Mouse (Mus musculus) heart, adult 18-20 months (tissue): ENCODE results near the gene Nfia. TPM values are rescaled to one million over a fixed set of nuclear protein-coding genes. Genes with fewer than 3 reads are reported as not detected.

ENCODE experiments used
- DNase-seq, 2 experiments: peaks; one replicate each; pipeline ENCODE4 v3.0.0; 2021 to 2022; ENCODE audit warnings: mixed read lengths in 1 of 2
- total RNA-seq, 2 experiments: library from RNA; stranded (reverse); gene quantifications; 2 replicates each; pipeline ENCODE4 v1.2.3; 2021

The Nfia gene
- total RNA-seq, 2 experiments from 2014 or later, result 115 to 127 TPM

DNA sequence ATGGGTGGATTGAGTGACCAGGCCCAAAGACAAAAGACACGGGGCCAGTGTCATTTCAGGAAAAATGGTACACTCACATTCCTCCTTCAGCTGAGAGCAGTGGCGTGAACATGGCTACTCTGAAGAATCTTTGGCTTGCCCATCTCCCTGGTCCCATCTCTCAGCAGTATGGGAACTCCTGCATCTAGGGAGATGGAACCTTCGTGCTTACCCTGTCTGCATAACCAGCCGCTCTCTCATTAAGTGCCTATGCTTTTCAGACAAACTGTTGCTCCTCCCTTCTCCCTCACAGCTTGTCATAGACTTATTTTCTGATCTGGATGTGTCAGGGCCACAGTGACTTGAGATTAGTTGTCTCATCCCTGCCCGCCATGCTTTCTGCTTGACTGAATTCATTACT lies 174.9 kb downstream of the Nfia start:
- no peak for DNase-seq

DNA sequence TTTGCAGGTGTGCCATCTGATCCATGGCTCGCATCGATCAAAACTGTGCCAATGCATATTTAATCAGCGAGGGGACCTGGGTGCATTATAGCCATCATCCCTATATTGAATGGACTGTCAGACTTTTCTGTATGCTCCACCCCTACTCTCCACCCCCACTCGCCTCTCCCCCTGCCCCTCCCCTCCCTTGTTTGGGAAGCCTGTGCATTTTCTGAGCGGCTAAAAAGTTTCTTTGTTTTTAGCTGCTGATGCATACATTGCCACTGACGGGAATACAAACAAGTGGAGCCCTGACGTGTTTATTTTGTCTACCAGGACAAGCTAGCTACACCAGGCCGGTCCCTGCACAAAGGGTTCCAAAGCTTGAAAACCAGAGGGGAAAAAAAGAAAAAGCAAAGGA lies 175.7 kb downstream of the Nfia start:
- DNase-seq, result no peak

DNA sequence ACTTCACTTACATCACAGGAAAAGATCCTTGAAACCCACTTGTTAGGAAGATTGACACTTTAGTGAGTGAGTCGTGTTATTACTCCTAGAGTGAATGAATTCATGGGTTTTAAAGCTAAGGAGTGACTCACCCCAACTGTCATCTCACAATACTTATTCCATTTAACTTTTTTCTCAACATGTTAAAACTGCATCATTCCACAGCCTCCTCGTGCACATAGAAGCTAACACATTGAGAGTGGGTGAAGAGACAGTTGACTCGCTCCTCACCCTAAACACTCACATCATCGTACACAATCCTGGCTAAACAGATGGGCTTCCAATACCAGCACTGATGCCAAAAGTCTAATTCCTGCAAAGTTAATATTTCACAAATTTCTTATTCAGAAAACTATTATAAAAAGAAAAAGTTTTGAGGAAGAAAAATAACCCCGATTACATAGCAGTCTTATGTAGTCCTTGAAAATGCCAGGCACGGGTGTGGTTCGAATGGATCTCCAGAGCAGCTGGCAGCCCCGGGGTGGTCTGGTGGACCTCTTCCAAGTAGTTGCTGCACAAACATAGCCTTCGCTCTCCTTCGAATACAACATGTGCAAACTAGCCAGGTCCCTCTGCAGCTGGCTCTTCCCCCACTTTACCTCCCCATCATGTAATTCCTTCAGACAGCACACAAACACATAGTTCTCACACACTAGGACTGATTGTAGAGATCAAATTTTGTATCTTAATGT lies 178.0 kb downstream of the Nfia start:
- DNase-seq, result no peak

DNA sequence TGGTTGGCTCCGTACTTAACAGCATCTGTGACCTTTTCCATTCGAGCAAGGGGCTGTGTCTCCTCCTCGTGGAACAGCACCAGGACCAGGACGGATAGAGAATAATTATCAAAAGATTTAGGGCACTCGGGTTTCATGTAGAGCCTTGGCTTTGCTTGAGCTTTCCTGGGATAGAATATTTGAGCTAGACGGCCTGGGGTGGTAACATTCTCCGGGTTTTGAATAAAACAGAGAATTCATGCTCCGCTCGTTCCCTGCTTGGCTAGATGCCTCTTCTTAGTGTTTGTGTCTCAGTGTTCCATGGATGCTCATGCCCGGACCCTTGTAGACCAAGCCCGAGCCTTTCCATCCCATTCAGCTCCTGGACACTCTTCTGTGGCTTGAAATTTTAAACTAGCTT lies 181.4 kb downstream of the Nfia start:
- DNase-seq, result no peak

DNA sequence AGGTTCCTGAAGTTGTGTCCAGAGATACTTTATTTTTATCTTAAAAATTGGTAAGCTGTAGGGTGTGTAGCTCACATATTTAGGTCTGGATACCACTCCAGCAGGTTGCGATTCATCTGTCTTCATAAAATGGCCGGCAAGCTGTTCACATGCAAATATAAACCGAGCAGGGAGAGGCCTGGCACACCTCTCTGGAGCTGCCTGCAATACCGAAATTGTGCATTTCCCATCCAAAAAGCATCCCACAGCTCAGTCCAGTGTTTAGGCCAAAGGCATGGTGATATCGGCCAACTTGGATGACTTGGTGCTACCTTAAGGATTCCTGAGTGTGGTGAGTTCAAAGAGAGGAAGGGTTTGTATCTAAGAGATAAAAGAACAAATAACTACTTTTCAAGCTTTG lies 185.6 kb downstream of the Nfia start:
- no peak for DNase-seq

DNA sequence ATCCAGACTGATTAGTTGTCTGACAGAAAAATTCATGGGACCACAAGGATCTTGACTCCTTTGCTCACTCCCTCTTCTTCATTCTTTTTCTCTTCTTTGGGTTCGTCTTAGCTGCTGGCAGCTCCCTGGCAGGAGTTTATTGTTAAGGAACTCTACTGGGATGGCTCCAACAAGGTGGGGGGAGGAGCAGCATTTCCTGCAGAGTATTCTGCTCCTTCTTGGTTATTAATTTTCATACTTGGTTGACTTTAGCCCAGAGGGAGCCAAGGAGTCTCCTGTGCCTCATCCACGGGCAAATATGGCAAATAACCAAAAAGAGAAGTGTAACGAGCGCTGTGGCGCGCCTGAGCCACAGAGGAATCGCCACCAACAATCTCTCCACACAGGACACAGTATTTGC lies 190.3 kb downstream of the Nfia start:
- no peak for DNase-seq

DNA sequence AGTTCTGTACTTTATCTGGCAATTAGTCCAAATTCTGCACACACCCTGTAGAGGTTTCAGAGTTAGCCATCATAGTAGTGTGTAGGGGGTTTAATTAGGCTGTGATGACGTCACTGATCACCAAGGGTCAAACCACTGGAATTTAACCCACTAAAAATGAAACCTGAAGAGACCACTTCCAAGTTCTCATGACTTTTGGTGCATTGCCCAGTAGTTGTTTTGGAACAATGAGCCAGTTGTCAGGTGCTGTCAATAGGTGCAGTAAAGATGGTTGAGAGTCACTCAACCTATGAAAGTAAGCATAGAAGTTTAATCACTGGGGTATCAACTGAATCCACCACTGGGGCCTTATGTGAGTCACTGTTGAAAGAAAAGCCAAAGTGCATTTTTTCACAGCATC lies 191.4 kb downstream of the Nfia start:
- DNase-seq, result no peak

DNA sequence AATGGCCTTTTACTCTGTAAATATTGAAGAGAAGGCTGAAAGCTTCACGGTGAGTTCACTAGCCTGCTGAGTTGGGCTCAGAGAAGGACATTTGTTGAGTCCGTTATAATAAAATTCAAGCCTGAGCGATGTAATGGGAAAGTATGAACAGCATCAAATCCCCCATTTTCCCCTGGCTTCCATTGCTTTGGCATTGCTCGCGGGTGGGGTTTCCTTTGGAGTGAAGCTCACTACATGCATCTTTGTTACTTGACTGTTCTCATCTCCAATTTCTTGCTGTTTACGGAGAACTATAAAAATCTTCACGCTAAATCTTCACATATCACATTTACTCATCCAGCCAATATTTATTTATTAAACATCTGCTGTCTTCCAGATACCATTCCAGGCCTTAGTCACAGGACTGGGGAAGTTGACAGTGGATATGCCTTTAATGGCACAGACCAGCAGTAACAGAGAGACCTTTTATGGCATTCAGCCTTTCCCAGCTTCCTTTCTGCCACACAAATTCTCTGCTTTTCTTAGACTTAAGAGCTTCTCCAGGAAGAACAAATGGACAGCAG lies 196.3 kb downstream of the Nfia start:
- DNase-seq, result peak in 1 of 2 experiments; percentile 37

DNA sequence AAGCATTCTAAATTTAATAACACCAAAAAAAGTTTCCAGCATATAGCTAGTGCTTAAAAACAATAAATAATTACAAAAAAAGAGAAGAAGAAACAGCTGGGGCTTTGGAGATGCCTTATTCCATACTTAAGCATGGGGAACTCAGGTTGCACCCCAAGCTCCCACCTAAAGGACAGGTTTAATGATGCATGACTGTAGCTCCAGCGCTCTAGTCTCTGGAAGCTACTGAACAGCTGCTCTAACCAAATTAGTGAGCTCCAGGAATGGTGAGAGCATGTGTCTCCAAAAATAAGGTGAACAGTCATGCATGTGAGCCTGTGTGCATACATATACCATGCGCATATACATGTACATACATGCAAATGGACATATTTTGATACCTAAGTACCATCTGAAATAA lies 200.5 kb downstream of the Nfia start:
- no peak for DNase-seq

DNA sequence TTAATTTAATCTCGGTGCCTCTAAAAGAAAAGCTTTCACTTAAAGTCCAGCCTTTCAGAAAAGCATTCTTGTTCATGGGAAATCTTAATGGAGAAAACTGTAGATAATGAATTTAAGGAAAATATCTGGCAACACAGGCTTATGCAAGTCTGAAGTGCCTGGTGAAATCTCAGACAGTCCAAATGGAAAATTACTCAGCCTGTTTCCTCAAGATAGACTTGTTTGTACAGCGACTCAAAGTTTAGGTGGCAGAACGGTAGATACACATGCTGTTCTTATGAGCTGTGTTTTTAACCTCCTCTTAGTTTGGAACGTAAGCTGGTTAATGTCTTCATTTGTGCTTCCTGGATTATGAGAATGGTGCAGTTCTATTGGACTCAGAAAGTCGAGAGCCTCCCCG lies 201.5 kb downstream of the Nfia start:
- peak in 1 of 2 experiments; percentile 46 for DNase-seq

DNA sequence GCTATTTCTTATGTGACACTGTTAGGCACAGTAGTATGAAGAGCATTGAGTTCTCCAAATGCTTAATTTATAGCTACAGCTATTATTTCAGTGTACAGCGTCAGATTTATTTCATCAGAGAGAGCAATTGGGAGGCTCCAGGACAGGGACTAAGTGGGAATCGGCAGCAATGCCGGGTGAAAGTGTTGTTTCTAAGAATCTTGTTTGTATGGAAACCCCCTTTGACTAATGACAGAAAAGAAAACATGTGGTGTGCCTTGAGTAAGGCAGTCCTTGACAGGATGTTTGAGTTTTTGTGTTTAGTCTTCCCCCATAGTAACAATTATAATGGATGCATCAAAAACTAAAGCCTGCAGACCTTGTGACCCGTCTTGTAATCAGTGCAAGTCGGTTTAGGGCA lies 204.4 kb downstream of the Nfia start:
- peak in 1 of 2 experiments; percentile 12 for DNase-seq

DNA sequence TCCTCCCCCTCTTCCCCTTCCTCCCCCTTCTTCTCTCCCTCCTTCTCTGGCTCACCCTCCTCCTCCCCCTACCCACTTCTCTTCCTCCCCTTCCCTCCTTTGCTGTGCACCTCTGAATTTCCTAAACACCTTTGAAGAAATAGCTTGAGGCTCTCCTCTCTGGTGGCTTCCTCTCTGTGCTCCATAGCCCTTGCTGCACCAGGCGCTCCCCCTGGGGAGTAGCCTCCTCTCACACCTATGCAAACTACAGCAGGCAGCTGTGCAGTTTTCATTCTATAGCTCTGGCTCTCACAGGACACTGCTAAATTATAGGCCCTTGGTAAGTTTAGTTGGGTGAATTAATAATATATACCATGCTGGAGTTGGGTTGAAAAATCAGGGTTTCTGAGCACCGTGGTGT lies 211.8 kb downstream of the Nfia start:
- DNase-seq, result no peak

DNA sequence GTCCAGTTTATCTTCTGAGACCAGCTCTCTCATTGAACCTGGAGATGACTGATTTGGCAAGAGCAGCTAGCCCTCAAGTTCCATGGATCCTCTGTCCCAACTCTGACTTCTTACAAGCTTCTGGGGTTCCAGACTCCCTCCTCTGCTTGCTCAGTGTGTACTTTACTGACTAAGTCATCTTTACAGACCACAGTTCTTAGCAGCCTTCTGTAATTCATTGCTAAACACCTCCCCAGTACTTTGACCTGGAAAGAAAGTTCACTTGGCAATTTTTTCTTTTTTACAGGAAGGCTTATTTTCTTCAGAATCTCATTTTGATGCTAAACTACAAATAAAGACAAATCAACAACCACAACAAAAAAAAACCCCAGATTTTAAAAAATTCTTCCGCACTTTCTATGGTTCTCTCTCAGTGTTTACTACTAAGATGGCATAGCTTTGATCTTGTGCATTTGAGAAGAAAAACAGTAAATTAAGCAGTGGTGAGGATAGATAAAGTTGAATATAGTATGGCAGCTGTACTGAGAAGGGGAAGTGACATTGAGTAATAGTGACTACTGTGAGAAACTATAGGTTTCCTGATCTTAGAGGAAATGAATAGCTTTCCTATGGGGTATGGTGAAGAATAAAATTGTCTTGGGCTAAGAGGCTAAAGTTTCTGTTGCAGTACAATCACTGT lies 213.7 kb downstream of the Nfia start:
- no peak for DNase-seq

DNA sequence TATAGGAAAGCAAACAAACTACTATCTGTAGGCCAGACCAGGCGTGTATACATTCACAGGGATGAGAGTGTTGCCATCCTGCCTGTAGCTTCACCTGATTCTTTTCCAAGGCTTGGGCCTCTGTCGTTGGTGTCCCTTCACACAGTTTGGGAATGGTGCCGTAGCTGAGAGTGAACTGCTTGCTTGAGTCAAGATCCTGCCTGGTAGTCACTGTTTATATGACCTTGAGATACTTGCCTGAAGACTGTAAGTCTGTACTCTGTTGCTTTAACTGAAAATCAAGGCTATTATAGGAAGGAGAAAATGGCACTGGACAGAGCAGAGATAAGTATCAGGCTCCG lies 214.2 kb downstream of the Nfia start:
- DNase-seq, result no peak

DNA sequence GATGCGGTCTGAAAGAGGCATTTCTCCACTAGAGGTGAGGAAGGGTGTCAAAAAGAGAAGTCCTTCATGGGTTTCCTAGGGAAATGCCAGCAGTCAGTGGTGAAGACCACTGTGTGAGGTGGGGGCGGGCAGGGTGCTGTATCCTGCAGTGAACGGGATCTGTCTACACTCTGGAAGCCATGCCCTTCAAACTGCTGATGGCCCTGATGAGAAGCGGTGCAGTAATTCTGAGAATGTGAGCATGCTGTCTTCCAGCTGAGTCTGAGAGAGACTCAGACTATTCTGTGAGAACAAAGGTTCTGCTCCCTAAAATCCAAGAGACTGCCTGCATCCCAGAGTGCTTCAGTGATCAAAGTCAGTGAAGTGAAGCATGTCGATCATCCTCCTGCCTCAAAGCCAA lies 216.2 kb downstream of the Nfia start:
- peak in 1 of 2 experiments; percentile 38 for DNase-seq

DNA sequence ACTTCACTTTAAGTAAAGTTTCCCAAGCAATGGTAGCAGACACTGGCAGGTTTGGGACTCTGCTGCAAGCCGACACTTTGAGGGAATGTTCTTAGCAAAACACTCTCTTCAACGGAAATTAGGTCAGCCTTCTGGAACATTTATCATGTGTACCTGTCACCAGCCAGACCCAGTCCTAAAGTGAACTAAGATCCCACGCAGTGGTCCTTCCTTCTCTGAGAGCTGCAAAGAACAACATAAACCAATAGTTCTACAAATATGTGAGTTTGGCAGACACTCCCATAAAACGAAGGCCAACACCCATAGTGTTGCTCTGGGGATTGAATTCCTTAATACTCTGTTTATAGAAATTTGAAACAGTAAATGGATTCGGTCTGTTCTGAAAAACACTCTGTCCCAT lies 217.9 kb downstream of the Nfia start:
- DNase-seq, result peak; percentile 59 to 73

DNA sequence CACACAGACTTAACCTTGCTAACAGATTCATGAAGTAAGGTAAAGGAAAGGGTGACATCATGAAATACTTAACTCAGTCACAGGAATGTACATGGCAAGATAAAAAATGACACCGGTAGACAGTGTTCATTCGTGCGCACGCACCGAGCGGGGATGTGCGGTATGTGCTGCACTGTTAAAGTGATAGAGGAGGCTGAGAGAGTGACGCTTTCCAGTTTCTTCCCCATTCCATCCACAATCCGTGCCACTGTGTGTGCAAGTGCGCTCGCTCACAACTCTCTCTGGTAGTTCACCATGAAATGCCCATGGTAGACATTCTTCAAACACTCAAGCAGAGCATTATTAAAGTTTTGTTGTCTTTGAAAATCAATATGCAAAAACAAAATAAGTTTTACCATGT lies 218.9 kb downstream of the Nfia start:
- DNase-seq, result no peak

DNA sequence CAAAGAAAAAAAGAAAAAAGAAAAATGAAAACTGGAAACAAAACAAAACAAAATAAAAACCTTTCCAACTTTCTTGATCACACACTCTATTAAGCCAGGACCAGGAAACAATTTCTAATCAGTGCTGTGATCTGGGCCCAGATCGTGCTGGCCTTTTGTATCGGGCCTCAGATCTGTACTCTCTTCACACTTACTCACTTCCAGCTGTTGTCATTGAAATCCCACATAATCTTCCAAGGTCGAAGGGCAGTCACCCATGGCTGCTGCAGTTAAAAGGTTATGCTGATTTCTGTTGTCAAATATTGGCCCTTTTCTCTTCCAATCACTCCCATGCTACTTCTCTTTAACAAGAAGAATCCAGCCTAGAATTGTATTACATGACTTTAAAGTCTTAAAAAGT lies 219.3 kb downstream of the Nfia start:
- DNase-seq, result no peak

DNA sequence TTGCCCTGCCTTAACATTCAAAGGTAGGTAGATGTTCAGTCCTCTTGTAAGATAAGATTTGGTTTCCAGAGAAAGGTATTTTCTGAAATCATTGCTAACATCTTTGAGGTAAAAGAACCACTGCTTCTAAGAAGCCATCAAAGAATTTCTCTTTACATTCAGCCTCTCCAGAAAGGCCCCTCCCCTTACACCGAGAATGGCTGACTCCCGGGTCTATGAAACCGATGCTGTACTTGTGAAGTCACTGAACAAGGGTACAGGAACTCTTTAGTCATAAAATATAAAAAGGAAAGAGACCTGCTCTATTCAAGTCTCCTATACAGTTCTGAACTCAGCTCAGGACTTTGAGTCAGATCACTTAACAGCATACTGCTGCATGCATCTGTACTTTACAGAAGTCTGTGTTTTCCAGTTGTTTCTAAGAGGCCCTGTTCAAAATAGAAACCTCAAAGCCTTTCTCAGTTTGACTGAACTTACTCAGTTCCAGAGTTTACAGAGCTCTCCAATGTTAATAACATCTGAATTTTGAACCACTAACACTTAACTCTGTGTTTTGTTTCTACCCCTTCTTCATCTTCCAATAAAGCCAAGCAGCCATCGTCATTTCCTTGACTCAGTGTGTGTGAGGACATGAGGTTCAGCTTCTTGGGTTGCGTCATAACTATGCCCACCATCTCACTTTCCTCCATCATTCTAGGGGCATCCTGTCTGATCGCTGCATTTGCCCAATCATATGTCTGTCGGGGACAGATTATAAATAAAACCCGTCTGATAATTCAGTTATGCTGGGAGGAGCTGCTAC lies 223.6 kb downstream of the Nfia start:
- no peak for DNase-seq

DNA sequence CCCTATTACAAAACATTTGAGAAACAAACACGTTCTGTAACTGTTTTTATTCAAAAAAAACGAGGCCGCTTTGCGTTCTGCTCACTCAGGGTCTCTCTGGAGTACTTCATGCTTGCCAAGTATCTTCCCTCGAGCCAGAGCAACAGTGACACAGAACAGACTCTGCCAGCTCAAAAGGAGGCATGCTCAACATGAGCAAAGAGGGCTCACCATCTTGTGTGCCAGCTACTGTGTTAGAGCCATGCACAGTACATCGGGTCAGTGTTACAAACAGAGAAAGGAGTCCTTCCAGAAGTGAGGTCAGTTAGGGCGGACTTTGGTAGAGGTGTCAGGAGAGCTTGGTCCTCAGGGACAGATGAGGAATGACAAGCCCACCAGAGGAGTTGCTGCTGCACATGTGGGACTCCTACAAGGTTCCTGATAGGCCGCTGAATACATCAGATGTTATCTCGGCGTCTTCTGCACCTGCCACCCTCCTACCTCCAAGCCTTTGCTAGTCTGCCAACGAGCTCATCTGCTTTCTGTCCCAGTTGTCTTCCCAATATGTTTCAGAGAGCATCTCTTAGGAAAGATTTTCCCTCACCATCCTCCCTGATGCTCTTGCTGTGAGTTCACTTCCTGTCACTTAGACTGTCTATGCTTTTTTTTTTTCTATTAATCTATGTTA lies 224.8 kb downstream of the Nfia start:
- DNase-seq, result peak; percentile 53 to 54

DNA sequence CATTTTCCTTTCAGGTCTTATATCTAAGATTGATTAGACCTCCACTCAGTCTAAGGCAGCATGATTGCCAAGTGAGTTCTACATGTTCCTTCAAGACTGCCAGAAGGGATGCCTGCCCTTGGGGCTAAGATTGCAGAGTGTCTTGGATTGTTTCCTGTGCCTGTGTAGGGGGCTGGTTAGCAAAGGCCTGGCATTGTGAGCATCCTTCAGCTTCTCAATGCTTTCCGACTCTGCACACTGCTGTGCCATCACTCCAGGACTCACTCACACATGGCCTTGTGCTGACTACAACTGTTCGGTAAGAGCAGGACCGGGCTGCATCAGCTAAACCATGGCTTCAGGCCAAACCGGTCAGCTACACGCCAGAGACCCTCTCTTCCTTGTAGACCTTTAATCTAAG lies 229.7 kb downstream of the Nfia start:
- DNase-seq, result peak in 1 of 2 experiments; percentile 31

DNA sequence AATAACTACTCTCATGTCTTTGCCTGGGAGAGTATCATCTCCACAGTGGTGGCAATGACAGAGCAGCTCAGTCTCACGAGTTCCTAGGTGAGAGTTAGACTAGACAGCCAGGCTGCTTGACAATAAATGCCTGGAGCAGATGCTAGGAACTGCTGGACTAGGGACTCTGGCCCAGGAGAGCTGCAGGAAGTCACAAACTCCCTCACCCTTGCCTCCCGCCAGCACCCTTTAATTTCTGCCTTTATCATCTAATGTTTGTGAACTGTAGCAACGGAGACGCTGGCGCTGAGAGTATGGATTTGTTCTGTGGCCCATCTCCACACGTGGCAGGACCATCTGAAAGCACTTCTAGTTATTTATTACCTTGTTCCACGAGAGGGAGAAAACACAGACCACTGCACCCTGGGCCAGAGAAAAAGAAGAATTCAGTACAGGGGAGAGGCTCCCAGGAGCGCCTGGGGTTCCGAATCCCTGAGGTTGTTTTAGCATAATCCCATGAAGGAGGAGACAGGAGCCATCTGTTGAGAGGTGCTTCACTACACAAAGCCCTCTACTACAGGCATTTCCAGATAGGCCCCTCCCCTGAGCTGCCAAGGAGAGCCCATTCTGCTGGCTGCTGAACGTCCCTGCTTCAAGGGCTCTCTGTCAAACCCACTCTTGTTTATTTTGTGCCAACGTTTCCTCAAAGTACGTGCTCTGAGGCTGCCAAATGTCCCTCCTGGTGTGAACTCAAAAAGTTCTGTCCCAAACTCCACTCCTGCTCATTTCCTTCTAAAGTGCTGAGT lies 231.0 kb downstream of the Nfia start:
- DNase-seq, result peak; percentile 38 to 65
